Mouse (Mus musculus) embryo, embryonic 11.5 days (tissue): ENCODE results near the gene Fgfr2.

Experiments
- DNase-seq: peaks from one replicate; pipeline ENCODE4 v3.0.0-alpha.2; 2012; ENCODE audit warnings: low read depth, low spot score

Fgfr2 gene

GRCm38 (mm10) chr7:133123244-133123998 is at the start of gene Fgfr2:
Gene Fgfr2 (minus strand): TSS chr7:133123350.
- no peak for DNase-seq

- DNase-seq: no peak
Observed at GRCm38 (mm10) chr7:133171403-133172032, 48.4 kb upstream of the Fgfr2 start.

- DNase-seq: no peak
Observed at GRCm38 (mm10) chr7:133168928-133169327, 45.8 kb upstream of the Fgfr2 start.

GRCm38 (mm10) chr7:133167903-133168302 is 44.8 kb upstream of the Fgfr2 start:
- DNase-seq: no peak

GRCm38 (mm10) chr7:133164770-133165169 is 41.6 kb upstream of the Fgfr2 start:
- DNase-seq: no peak

- no peak for DNase-seq
Observed at GRCm38 (mm10) chr7:133163011-133163410, 39.9 kb upstream of the Fgfr2 start.

- DNase-seq: no peak
Observed at GRCm38 (mm10) chr7:133162131-133162530, 39.0 kb upstream of the Fgfr2 start.

- DNase-seq: no peak
Observed at GRCm38 (mm10) chr7:133161362-133162080, 38.4 kb upstream of the Fgfr2 start.

GRCm38 (mm10) chr7:133159519-133159918 is 36.4 kb upstream of the Fgfr2 start:
- no peak for DNase-seq

- no peak for DNase-seq
Observed at GRCm38 (mm10) chr7:133155621-133156020, 32.5 kb upstream of the Fgfr2 start.

- no peak for DNase-seq
Observed at GRCm38 (mm10) chr7:133154846-133155245, 31.7 kb upstream of the Fgfr2 start.

- no peak for DNase-seq
Observed at GRCm38 (mm10) chr7:133139689-133140336, 16.7 kb upstream of the Fgfr2 start.

- no peak for DNase-seq
Observed at GRCm38 (mm10) chr7:133133552-133133951, 10.4 kb upstream of the Fgfr2 start.

GRCm38 (mm10) chr7:133132702-133133101 is 9.6 kb upstream of the Fgfr2 start:
- DNase-seq: no peak

GRCm38 (mm10) chr7:133124701-133125485 is 1.7 kb upstream of the Fgfr2 start:
- DNase-seq: no peak

- DNase-seq: peak; percentile 71
Observed at GRCm38 (mm10) chr7:133123999-133124700, 1.0 kb upstream of the Fgfr2 start, which contains the start of gene Ctbp2. Gene Ctbp2 (minus strand): TSS chr7:133124354.

- no peak for DNase-seq
Observed at GRCm38 (mm10) chr7:133122379-133123243, 539 bp downstream of the Fgfr2 start.

- DNase-seq: no peak
Observed at GRCm38 (mm10) chr7:133121661-133122378, 1.3 kb downstream of the Fgfr2 start.

- DNase-seq: no peak
Observed at GRCm38 (mm10) chr7:133121080-133121607, 2.0 kb downstream of the Fgfr2 start.
